ENCODE assay signal across 8 mouse cellular contexts in genomic region chr2:156862772-156863486, GRCm38 (mm10). TPM values are rescaled to one million over a fixed set of nuclear protein-coding genes. Genes with fewer than 3 reads are reported as not detected.
DNase-seq lines count a peak whose midpoint lies in the region; ATAC-seq and TF ChIP-seq lines count a peak whose summit lies in the region.

Rab5if (plus strand) TSS chr2:156863128.

- peak; percentile 67; the same call in 1 of the 2 replicates for TF ChIP-seq CTCF in bone marrow, adult 2 months (IDR thresholded peaks at IDR 0.05; ENCODE audit: control insufficient read depth, insufficient read depth, low read length)

- no peaks in the 10 kb centered on the region for H3K27me3 ChIP-seq in embryonic facial prominence, embryonic 15.5 days
- H3K27me3 ChIP-seq in kidney, embryonic 14.5 days (ENCODE audit: control insufficient read depth, insufficient read depth, low read length) = no peaks in the 10 kb centered on the region
- no peaks in the 10 kb centered on the region for H3K27me3 ChIP-seq in limb, embryonic 15.5 days

- DNase-seq in 416B (ENCODE audit: low read depth) = peak; percentile 97
- peak; percentile 96 to 97 for DNase-seq in heart, adult 9 months (ENCODE audit: low spot score in 2 of 2)
- DNase-seq in monocyte, adult 2 months (ENCODE audit: low read depth in 1 of 2, low spot score in 2 of 2) = peak; percentile 94 to 96
- DNase-seq in spleen, postnatal 36 days (ENCODE audit: low spot score in 2 of 2) = peak; percentile 98

- WGBS in bone marrow, adult 2 months = under 1% methylated on average over 98 of the region's 98 CpGs
- under 1% methylated on average over 97 of the region's 98 CpGs for WGBS in embryonic facial prominence, embryonic 15.5 days
- WGBS in kidney, embryonic 14.5 days = under 1% methylated on average over 98 of the region's 98 CpGs
- WGBS in limb, embryonic 15.5 days = under 1% methylated on average over 72 of the region's 98 CpGs

- no peaks in the 10 kb centered on the region for H3K9me3 ChIP-seq in embryonic facial prominence, embryonic 15.5 days (replicated peaks)
- H3K9me3 ChIP-seq in kidney, embryonic 14.5 days (ENCODE audit: control insufficient read depth, low read length) = no peaks in the 10 kb centered on the region
- H3K9me3 ChIP-seq in limb, embryonic 15.5 days = no peaks in the 10 kb centered on the region

- peak within 1 kb of the TSS; percentile 98 for H3K27ac ChIP-seq in bone marrow, adult 2 months (ENCODE audit: control insufficient read depth, insufficient read depth, low read depth, low read length, poor library complexity)
- peak within 1 kb of the TSS; percentile 97 for H3K27ac ChIP-seq in embryonic facial prominence, embryonic 15.5 days (replicated peaks)
- H3K27ac ChIP-seq in kidney, embryonic 14.5 days (ENCODE audit: low read depth, low read length) = peak within 1 kb of the TSS; percentile 89
- peak within 1 kb of the TSS; percentile 95 for H3K27ac ChIP-seq in limb, embryonic 15.5 days

- ATAC-seq in embryonic facial prominence, embryonic 15.5 days (ENCODE audit: insufficient number of reproducible peaks, low FRiP score, low TSS enrichment, low read depth) = peak; percentile 97
- peak; percentile 97 for ATAC-seq in kidney, embryonic 14.5 days (ENCODE audit: low FRiP score, low TSS enrichment)
- peak; percentile 93 for ATAC-seq in limb, embryonic 15.5 days (ENCODE audit: insufficient number of reproducible peaks, low FRiP score, low TSS enrichment, low read depth)

- peaks cover 2% of the 10 kb centered on the region for H3K4me1 ChIP-seq in bone marrow, adult 2 months (ENCODE audit: control insufficient read depth, insufficient read depth, low read length)
- H3K4me1 ChIP-seq in embryonic facial prominence, embryonic 15.5 days = peaks cover 34% of the 10 kb centered on the region
- peaks cover 15% of the 10 kb centered on the region for H3K4me1 ChIP-seq in kidney, embryonic 14.5 days (ENCODE audit: control insufficient read depth, insufficient read depth, low read length)
- peaks cover 30% of the 10 kb centered on the region for H3K4me1 ChIP-seq in limb, embryonic 15.5 days

- H3K9ac ChIP-seq in embryonic facial prominence, embryonic 15.5 days = peak within 1 kb of the TSS; percentile 99
- H3K9ac ChIP-seq in kidney, embryonic 14.5 days (ENCODE audit: low read depth, low read length) = peak within 1 kb of the TSS; percentile 99
- H3K9ac ChIP-seq in limb, embryonic 15.5 days = peak within 1 kb of the TSS; percentile 98

- peaks cover 24% of the 10 kb centered on the region for H3K36me3 ChIP-seq in embryonic facial prominence, embryonic 15.5 days
- H3K36me3 ChIP-seq in kidney, embryonic 14.5 days (ENCODE audit: control insufficient read depth, insufficient read depth, low read length) = peaks cover 33% of the 10 kb centered on the region; the same call in 1 of the 2 replicates
- H3K36me3 ChIP-seq in limb, embryonic 15.5 days = peaks cover 26% of the 10 kb centered on the region

- TF ChIP-seq POLR2A in bone marrow, adult 2 months (IDR thresholded peaks at IDR 0.05; ENCODE audit: borderline replicate concordance, control insufficient read depth, low read depth, low read length) = peak; percentile 74; the same call in 1 of the 2 replicates

- peak within 1 kb of the TSS; percentile 91 for H3K4me3 ChIP-seq in bone marrow, adult 2 months (replicated peaks; ENCODE audit: control insufficient read depth, low read depth, low read length)
- peak within 1 kb of the TSS; percentile 80 for H3K4me3 ChIP-seq in embryonic facial prominence, embryonic 15.5 days (replicated peaks)
- H3K4me3 ChIP-seq in kidney, embryonic 14.5 days (ENCODE audit: low read length) = peak within 1 kb of the TSS; percentile 98
- peak within 1 kb of the TSS; percentile 99 for H3K4me3 ChIP-seq in limb, embryonic 15.5 days

- H3K4me2 ChIP-seq in embryonic facial prominence, embryonic 15.5 days (replicated peaks) = peak within 1 kb of the TSS; percentile 69
- H3K4me2 ChIP-seq in kidney, embryonic 14.5 days (replicated peaks; ENCODE audit: low read depth, low read length) = peak within 1 kb of the TSS; percentile 87
- H3K4me2 ChIP-seq in limb, embryonic 15.5 days = peak within 1 kb of the TSS; percentile 68

RNA-seq across cellular contexts. Expression of gene Rab5if, which starts in this region (rescaled TPM):
- 55.4 and 82.3 TPM in 2 replicates for polyA plus RNA-seq in bone marrow, adult 2 months (2011; ENCODE audit: insufficient read depth, insufficient read length, low replicate concordance, missing spikeins)
- polyA plus RNA-seq in embryonic facial prominence, embryonic 15.5 days (2015; fragmentation: Nextera tagmentation; extraction: Ambion mirVana) = 152 and 160 TPM in 2 replicates
- 199 and 227 TPM in 2 replicates for polyA plus RNA-seq in kidney, embryonic 14.5 days (2014; fragmentation: Nextera tagmentation; extraction: Ambion mirVana)
- 134 and 157 TPM in 2 replicates for polyA plus RNA-seq in limb, embryonic 15.5 days (2015; fragmentation: Nextera tagmentation; extraction: Ambion mirVana)

Comparison
In these comparisons a context has a peak if more than half of its experiments do, and no peak if none do; other contexts are left out.
1. Peak in every context shown above with its lines: DNase-seq, ATAC-seq, H3K4me3 ChIP-seq and H3K27ac ChIP-seq.